Mouse (Mus musculus) megakaryocyte progenitor cell, adult 5-6 weeks (primary cell): ENCODE measurements at regions not wholly inside any gene's neighbourhood (a gene's known extent, or its start where the extent isn't known, plus 50 kb on each side); places are given as distances from the start of the nearest gene placed in this dataset.

ENCODE experiments used
- ATAC-seq: replicated peaks from 2 replicates; pipeline ENCODE4 v1.8.0; 2016; ENCODE audit warnings: mild to moderate bottlenecking, moderate TSS enrichment, inconsistent platforms; ENCODE audit not compliant: poor library complexity

- ATAC-seq: peak; percentile 64
These were observed 69.6 kb downstream of the Cetn3 start for GRCm38 (mm10) chr13:81852309-81852978.

- no peak for ATAC-seq
These were observed 73.2 kb downstream of the Cetn3 start for GRCm38 (mm10) chr13:81856072-81856471.

DNA sequence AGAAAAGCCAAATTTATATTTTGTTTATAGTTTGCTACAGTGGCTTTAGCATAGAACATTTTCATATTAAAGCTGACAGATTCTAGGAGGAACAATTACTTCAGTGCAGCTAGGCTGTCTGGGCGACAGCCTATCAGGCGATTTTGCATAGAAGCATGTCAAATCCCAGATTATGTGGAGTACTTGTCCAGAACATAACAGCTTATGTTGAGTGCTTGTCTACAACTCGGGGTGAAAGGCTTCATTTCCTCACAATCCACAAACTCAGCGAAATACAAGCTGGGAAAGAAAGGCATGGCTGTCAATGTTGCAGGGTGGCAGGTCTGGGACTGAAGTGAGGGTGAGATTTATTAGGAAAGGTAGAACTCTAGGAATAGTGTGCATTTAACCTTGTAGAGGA lies 77.8 kb downstream of the Cetn3 start:
- no peak for ATAC-seq

GRCm38 (mm10) chr13:81861886-81862600 lies 79.2 kb downstream of the Cetn3 start:
- no peak for ATAC-seq

- no peak for ATAC-seq
These were observed 88.3 kb downstream of the Cetn3 start for GRCm38 (mm10) chr13:81871226-81871625.

GRCm38 (mm10) chr13:81885879-81886278 lies 103.0 kb downstream of the Cetn3 start:
- no peak for ATAC-seq

DNA sequence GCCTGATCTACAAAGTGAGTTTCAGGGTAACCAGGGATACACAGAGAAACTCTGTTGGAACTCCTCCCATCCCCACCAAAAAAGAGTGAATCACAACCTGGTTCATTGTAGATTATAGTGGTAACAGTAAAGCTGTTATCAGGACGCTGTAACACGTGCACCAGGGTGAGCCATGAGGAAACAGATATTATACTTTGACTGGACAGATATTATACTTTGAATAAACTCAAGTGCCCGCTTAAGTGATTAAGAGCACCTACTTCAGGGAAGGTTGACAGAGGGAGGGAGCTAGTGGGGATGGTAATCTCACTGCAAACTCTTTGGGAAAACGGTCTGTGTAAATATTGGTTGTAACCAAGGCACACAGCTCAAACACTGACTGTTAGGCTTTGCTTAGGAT lies 147.4 kb downstream of the Cetn3 start:
- no peak for ATAC-seq

DNA sequence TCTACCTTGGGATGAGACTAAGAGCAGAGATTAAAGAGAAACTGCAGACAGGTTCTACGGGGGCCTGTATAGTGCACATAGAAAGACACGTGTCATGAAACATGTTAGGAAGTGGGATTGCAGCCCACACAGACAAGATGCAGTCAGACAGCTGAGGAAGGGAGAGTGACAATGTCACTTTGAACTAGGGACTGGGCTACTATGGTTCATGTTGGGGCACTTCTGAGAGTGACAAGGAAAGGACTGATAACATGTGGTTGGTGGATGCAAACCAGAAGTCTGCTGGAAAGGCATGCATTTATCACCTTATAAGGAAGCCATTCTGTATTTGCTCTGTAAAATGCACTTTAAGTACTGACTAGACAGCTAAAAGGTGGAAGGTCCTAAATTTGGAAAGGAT lies 148.3 kb downstream of the Cetn3 start:
- ATAC-seq: no peak

GRCm38 (mm10) chr13:81937061-81937460 lies 154.2 kb downstream of the Cetn3 start:
- no peak for ATAC-seq

DNA sequence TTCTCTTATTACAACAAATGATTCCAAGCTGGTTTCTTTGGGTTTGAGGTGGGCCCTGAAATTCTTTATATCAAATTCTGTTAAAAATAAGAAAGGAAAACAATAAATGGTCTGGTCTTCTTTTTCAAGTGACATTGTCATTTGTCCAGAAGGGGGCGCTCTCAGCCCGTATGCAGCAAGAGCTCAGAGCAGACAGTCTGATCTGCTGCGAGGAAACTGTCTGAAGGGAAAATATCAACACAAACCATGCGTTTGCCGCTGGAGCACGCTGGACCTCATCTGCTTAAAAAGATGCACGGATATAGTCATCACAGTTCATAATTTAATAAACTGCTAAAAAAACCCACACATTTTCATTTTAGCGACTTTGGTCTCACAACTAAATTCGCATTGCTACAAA lies 161.2 kb downstream of the Cetn3 start:
- peak; percentile 95 for ATAC-seq

DNA sequence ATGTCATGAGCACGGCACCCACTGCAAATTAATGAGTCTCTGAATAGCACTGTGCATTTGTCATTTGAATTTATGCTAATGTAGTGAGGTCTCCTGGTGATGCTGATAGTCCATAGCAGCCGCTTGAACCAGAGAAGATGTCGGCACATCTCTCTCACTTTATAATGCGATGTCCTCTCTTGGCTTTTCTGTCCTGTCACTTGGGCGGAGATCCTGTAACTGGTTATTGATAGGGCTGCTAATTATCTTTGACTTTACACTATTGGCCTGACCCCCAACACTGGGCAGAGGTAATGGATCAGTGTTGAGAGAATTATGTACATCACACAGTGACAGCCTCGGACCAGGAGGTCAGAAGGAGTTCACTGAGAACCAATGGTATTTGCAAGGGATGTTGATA lies 161.6 kb downstream of the Cetn3 start:
- 0 out of 2 replicates have a peak, but pooled peaks have one; percentile 10 for ATAC-seq

GRCm38 (mm10) chr13:81945741-81946140 lies 162.9 kb downstream of the Cetn3 start:
- ATAC-seq: no peak

GRCm38 (mm10) chr13:81965431-81965830 lies 182.6 kb downstream of the Cetn3 start:
- no peak for ATAC-seq

DNA sequence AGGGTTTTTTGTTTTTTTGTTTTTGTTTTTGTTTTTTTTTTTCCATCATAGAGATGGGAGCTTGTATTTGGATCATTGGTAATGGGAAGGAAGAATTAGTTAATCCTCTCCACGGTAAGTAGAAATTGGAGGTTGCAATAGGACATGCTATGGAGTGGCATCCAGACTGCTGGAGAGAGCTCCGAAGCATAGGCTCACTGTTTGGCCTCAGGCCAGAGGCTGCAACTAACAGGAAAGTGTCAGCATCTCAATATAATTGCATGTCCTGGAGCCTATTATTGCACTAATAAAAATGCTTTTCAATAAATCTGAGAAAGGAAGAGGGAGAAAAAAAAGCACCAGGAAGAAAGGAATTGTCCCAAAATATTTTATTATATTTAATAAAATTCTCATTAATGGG lies 193.0 kb downstream of the Cetn3 start:
- no peak for ATAC-seq

- ATAC-seq: no peak
These were observed 195.1 kb downstream of the Cetn3 start for GRCm38 (mm10) chr13:81978003-81978402.

- no peak for ATAC-seq
These were observed 196.4 kb downstream of the Cetn3 start for GRCm38 (mm10) chr13:81979289-81979688.

GRCm38 (mm10) chr13:81980094-81980493 lies 197.2 kb downstream of the Cetn3 start:
- ATAC-seq: no peak

GRCm38 (mm10) chr13:81982491-81982890 lies 199.6 kb downstream of the Cetn3 start:
- ATAC-seq: no peak

DNA sequence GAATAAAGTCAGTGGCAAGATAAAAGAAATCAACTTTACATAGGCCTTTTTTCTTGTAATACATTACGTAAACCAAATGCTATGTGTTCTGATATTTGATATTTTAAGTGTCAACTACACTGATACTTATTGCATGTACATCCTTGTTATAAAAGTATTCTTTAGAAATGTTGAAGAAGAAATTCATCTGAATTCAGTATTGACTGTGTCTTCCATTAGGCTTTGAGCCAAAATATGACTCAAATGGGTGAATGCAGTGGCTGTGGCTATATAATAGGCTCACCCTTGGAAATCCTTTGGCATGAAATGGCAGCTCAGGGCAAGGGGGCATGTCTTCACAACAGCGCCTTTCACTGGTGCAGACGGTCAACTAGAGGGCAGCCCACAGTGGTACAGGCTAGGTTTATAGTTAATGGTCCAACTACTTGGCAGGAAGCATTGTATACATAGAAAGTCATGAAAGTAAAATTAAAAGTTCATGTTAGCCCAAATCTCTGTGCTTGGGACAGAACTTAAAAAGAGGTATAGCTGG lies 217.9 kb downstream of the Cetn3 start:
- ATAC-seq: no peak

DNA sequence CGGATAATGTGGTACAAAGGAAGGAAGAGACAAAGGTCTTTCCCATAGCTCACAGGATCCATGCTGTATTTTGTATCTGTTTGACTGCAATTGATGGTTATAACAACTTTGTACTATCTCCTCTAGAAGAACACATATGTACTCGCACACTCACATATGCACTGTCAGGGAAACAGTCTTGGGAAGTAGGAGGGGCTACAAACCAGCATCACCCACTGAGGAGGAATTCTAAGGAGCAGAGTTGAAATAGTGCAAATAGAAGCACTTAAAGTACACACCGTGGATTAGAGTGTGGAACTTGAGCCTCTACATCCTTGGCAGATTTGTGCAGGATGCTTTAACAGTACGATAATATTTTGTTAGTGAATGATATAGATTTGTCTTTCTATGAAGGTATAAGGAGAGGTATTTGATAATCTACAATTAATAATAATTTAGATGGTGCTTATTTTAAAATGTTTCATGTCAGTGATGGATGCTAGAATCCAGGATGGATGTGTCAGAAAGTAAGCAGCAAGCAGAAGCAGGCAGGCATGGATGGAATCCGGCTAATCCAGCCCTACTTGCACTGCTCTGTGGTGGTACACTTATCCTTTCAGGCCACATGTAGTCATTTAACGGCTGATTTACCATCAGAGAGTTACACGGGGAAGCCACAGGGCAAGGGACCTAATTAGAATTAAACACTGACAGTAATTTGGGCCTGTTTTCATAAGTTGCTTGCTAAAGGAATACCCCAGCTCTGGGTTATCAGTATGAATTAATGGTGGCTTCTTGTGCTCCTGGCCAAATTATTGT lies 223.3 kb downstream of the Cetn3 start:
- no peak for ATAC-seq

DNA sequence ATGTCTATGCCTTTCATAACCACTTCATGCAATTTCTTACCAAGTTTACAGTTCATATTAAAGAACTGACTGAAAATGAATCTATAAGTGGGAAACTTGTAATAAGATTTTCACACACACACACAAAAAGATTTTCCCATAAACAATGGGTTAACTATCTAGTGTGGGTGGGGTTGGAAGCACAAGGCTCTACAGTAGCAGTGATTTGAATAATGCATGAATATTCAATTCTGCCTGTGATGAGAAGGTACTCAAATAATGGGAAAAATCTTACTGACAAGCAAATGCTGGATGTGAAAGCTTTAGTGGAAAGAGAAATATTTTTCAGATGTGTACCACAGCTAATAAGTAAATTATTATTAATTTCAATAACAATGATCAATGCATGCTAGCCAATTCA lies 224.3 kb downstream of the Cetn3 start:
- ATAC-seq: no peak

DNA sequence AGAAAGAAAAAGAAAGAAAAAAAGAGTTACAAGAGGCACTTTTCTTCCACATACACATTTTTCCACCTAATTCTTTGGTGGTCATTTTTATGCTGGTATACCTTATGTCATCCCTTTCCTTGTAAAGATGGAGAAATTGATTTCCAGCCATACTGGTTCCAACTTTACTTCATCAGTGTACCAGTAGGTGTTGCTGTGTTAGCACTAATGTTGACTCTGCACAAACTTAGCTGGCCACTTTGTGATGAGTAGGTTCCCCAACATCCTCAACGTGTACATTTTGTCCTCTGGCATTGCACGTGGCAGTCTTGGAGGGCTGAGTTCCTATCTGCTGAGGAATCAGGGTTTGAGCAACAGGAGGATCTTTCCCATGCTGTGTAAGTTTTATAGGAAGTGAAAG lies 256.7 kb downstream of the Cetn3 start:
- no peak for ATAC-seq
